Mouse (Mus musculus) CD4-positive naive resting alpha-beta T cell, adult 76 days (primary cell): ENCODE measurements around the gene Slc7a7. TPM values are rescaled to one million over a fixed set of nuclear protein-coding genes. Genes with fewer than 3 reads are reported as not detected.

Source experiments
- total RNA-seq: library from RNA; stranded (reverse); gene quantifications from one replicate; pipeline ENCODE4 v1.2.4, GENCODE M21; 2023

Slc7a7 gene
- 3.4 TPM for total RNA-seq

GRCm38 (mm10) chr14:54417623-54418081, at the start of gene Slc7a7:
Gene Slc7a7, minus strand, starts transcription at chr14:54417780.

GRCm38 (mm10) chr14:54463959-54464292, 46.3 kb upstream of the Slc7a7 start, which contains the start of gene Lrp10:
Gene Lrp10, plus strand, starts transcription at chr14:54464137.

DNA sequence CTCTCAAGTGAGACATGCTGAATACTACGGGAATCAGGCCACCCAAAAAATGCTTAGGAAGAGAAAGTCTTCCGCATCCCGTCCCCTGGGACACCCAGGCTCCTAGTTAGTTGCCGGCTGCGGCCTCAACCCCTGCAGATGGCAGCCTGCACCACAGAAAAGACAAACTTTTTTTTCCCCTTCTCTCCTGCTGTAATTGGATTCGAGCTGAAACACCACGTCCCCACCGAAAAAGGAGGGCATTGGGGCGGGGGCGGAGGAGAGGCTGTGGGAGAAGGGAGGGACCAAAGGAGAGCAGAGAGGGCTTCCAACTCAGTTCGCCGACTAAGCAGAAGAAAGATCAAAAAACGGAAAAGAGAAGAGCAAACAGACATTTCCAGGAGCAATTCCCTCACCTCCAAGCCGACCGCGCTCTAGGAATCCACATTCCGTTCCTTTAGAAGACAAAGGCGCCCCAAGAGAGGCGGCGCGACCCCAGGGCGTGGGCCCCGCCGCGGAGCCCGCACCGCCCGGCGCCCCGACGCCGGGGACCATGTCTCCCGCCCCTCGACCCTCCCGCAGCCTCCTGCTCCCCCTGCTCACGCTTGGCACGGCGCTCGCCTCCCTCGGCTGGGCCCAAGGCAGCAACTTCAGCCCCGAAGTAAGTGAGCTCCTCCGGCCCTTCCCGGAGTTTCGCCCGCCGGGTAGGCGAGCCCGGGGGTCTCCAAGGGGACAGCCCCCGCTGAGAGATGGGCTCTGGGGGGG, 13.9 kb upstream of the Slc7a7 start, which contains the start of gene Mmp14:
TSS of gene Mmp14 (plus strand) at position 279 of the 744 bp plus-strand sequence.

DNA sequence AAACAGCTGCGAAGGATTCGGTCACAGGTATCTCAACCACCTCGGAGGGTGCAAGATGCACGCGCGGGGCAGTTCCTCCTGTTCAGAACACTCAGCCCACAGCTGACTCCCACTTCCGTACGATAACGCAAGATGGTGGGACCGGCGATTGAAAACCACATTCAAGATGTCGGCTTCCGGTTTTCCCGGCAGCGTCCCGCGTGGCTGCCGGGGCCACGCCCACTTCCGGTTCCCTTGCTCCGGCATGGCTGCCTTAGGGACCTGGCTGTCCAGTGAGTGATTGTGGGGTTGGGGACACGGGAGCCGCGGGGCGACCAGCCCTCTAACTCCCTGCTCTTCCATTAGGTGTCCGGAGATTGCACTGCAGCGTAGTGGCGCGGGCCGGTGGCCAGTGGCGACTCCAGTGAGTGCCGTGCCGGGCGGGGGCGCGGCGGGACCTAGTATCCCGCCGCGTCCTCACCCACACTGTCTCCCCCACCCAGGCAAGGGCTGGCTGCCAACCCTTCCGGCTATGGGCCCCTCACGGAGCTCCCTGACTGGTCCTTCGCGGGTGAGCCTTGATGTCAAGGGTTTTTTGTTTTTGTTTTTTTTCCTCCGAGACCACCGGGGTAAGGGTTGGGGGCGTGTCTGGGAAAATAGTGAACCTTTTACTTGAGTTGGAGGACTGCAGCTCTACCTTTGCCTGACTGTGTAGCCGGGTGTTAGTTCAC, 9.3 kb upstream of the Slc7a7 start, which contains the start of gene Mrpl52:
TSS of gene Mrpl52 (plus strand) at position 221 of the 710 bp plus-strand sequence.

GRCm38 (mm10) chr14:54360577-54361340, 56.8 kb downstream of the Slc7a7 start, which contains the start of gene Oxa1l:
Gene Oxa1l, plus strand, starts transcription at chr14:54360834.

Other genes starting within 250 kb of the Slc7a7 start
- 145 TPM for gene Dad1, start 163.7 kb downstream of the Slc7a7 start, total RNA-seq
- gene Abhd4, start 163.6 kb downstream of the Slc7a7 start, total RNA-seq, result 5.3 TPM
- gene Olfr49, start 132.8 kb downstream of the Slc7a7 start, total RNA-seq, result not detected
- 69.1 TPM for gene Oxa1l, start 56.9 kb downstream of the Slc7a7 start, total RNA-seq
- gene Mrpl52, start 9.1 kb upstream of the Slc7a7 start, total RNA-seq, result 76.1 TPM
- gene Mmp14, start 13.8 kb upstream of the Slc7a7 start, total RNA-seq, result 1.2 TPM
- 138 TPM for gene Lrp10, start 46.4 kb upstream of the Slc7a7 start, total RNA-seq
- gene Rem2, start 58.3 kb upstream of the Slc7a7 start, total RNA-seq, result 0.41 TPM
- 29.1 TPM for gene Prmt5, start 99.7 kb upstream of the Slc7a7 start, total RNA-seq
- gene Haus4, start 136.8 kb upstream of the Slc7a7 start, total RNA-seq, result 18.8 TPM
- not detected for gene Ajuba, start 159.8 kb upstream of the Slc7a7 start, total RNA-seq
- 3.2 TPM for gene 4931414P19Rik, start 188.2 kb upstream of the Slc7a7 start, total RNA-seq
- gene Psmb5, start 200.2 kb upstream of the Slc7a7 start, total RNA-seq, result 42.9 TPM
- not detected for gene Psmb11, start 203.7 kb upstream of the Slc7a7 start, total RNA-seq
- not detected for gene Gm17606, start 223.2 kb upstream of the Slc7a7 start, total RNA-seq
- gene Cdh24, start 223.6 kb upstream of the Slc7a7 start, total RNA-seq, result 13.5 TPM